Mouse (Mus musculus) MEL (cell line): ENCODE results near the gene Tcirg1. TPM values are rescaled to one million over a fixed set of nuclear protein-coding genes. Genes with fewer than 3 reads are reported as not detected.

ENCODE experiments used
- DNase-seq: peaks from one replicate; pipeline ENCODE4 v3.0.0; 2011; ENCODE audit warnings: low read depth, low spot score
- H3K27ac ChIP-seq: 2 replicates; pipeline ENCODE4 v1.5.1; 2012; ENCODE audit warnings: low read depth, mild to moderate bottlenecking, control low read depth, low read length, moderate library complexity; ENCODE audit not compliant: control insufficient read depth
- H3K27me3 ChIP-seq, 2 experiments: fragments of 150-350 bp in 1 of 2; sonication (generic) in 1 of 2; 2 replicates each; pipeline ENCODE4 v1.6.1; 2012; ENCODE audit warnings: low read length in 2 of 2, mild to moderate bottlenecking in 2 of 2, improper control_type of control experiment in 1 of 2, moderate library complexity in 1 of 2; ENCODE audit not compliant: insufficient read depth in 2 of 2, control insufficient read depth in 1 of 2
- H3K36me3 ChIP-seq, 2 experiments: 2 replicates each; pipeline ENCODE4 v1.6.1; 2012 to 2014; ENCODE audit warnings: low read length in 2 of 2, improper control_type of control experiment in 1 of 2, inconsistent platforms in 1 of 2, mild to moderate bottlenecking in 1 of 2; ENCODE audit not compliant: insufficient read depth in 2 of 2, control insufficient read depth in 1 of 2
- H3K4me1 ChIP-seq, 2 experiments: fragments of 150-350 bp in 1 of 2; sonication (generic) in 1 of 2; 2 replicates each; pipeline ENCODE4 v1.6.1; 2012; ENCODE audit warnings: low read length in 2 of 2, improper control_type of control experiment in 1 of 2, mild to moderate bottlenecking in 1 of 2; ENCODE audit not compliant: insufficient read depth in 2 of 2, control insufficient read depth in 1 of 2
- H3K4me3 ChIP-seq, 2 experiments: fragments of 150-350 bp in 1 of 2; sonication (generic) in 1 of 2; 2 replicates each; pipeline ENCODE4 v1.5.1; 2012; ENCODE audit warnings: low read depth in 2 of 2, low read length in 2 of 2, mild to moderate bottlenecking in 2 of 2, moderate library complexity in 2 of 2, control low read depth in 1 of 2, improper control_type of control experiment in 1 of 2; ENCODE audit not compliant: control insufficient read depth in 1 of 2, insufficient read depth in 1 of 2
- H3K79me2 ChIP-seq: 2 replicates; pipeline ENCODE4 v1.6.1; 2012; ENCODE audit warnings: mild to moderate bottlenecking, low read length, moderate library complexity; ENCODE audit not compliant: control insufficient read depth, poor library complexity, insufficient read depth
- H3K9ac ChIP-seq: 2 replicates; pipeline ENCODE4 v1.6.1; 2012; ENCODE audit warnings: low read depth, mild to moderate bottlenecking, control low read depth, low read length, moderate library complexity; ENCODE audit not compliant: control insufficient read depth, poor library complexity, severe bottlenecking
- H3K9me3 ChIP-seq: fragments of 150-350 bp; sonication (generic); replicated peaks from 2 replicates; pipeline ENCODE4 v1.6.1; 2012; ENCODE audit warnings: mild to moderate bottlenecking, low read length, improper control_type of control experiment, moderate library complexity; ENCODE audit not compliant: insufficient read depth
- BHLHE40 ChIP-seq: IDR thresholded peaks from 2 replicates; pipeline ENCODE4 v1.6.1; 2012; ENCODE audit warnings: low read depth, mild to moderate bottlenecking, inconsistent platforms, low read length, improper control_type of control experiment, borderline replicate concordance
- CHD1 ChIP-seq: IDR thresholded peaks from 2 replicates; pipeline ENCODE4 v1.6.1; 2012; ENCODE audit warnings: low read depth, mild to moderate bottlenecking, inconsistent platforms, low read length, improper control_type of control experiment
- E2F4 ChIP-seq: IDR thresholded peaks from 2 replicates; pipeline ENCODE4 v1.6.1; 2011; ENCODE audit warnings: low read depth, low read length, improper control_type of control experiment, borderline replicate concordance
- ELF1 ChIP-seq: IDR thresholded peaks from 2 replicates; pipeline ENCODE4 v1.6.1; 2014; ENCODE audit warnings: low read depth, mild to moderate bottlenecking, inconsistent platforms, low read length, improper control_type of control experiment, moderate library complexity
- ETS1 ChIP-seq: IDR thresholded peaks from 2 replicates; pipeline ENCODE4 v1.6.1; 2012; ENCODE audit warnings: low read depth, mild to moderate bottlenecking, inconsistent platforms, low read length, improper control_type of control experiment, moderate library complexity
- GABPA ChIP-seq: IDR thresholded peaks from 2 replicates; pipeline ENCODE4 v1.6.1; 2012; ENCODE audit warnings: low read depth, mild to moderate bottlenecking, inconsistent platforms, low read length, improper control_type of control experiment, moderate library complexity
- GATA1 ChIP-seq: IDR thresholded peaks from 2 replicates; pipeline ENCODE4 v1.6.1; 2011; ENCODE audit warnings: low read depth, low read length, improper control_type of control experiment
- HCFC1 ChIP-seq: IDR thresholded peaks from 2 replicates; pipeline ENCODE4 v1.6.1; 2012; ENCODE audit warnings: low read depth, mild to moderate bottlenecking, inconsistent platforms, low read length, improper control_type of control experiment, moderate library complexity
- JUND ChIP-seq: IDR thresholded peaks from 2 replicates; pipeline ENCODE4 v1.6.1; 2011; ENCODE audit warnings: low read depth, mild to moderate bottlenecking, improper control_type of control experiment, low read length
- MAZ ChIP-seq: IDR thresholded peaks from 2 replicates; pipeline ENCODE4 v1.6.1; 2012; ENCODE audit warnings: low read depth, mild to moderate bottlenecking, inconsistent platforms, low read length, improper control_type of control experiment
- MYB ChIP-seq: IDR thresholded peaks from 2 replicates; pipeline ENCODE4 v1.6.1; 2011; ENCODE audit warnings: mild to moderate bottlenecking, low read depth, low read length, improper control_type of control experiment
- NELFE ChIP-seq: IDR thresholded peaks from 2 replicates; pipeline ENCODE4 v1.6.1; 2011; ENCODE audit warnings: low read depth, low read length, improper control_type of control experiment
- POLR2A ChIP-seq, 2 experiments: IDR thresholded peaks; 2 replicates each; pipeline ENCODE4 v1.6.1; 2011 to 2012; ENCODE audit warnings: low read length in 2 of 2, mild to moderate bottlenecking in 2 of 2, control low read depth in 1 of 2, improper control_type of control experiment in 1 of 2, low read depth in 1 of 2, moderate library complexity in 1 of 2; ENCODE audit not compliant: control insufficient read depth in 1 of 2, insufficient read depth in 1 of 2, poor library complexity in 1 of 2
- RAD21 ChIP-seq: IDR thresholded peaks from 2 replicates; pipeline ENCODE4 v1.6.1; 2011; ENCODE audit warnings: mild to moderate bottlenecking, low read depth, low read length, improper control_type of control experiment
- RCOR1 ChIP-seq: IDR thresholded peaks from 2 replicates; pipeline ENCODE4 v1.6.1; 2012; ENCODE audit warnings: low read depth, mild to moderate bottlenecking, inconsistent platforms, low read length, improper control_type of control experiment
- SIN3A ChIP-seq: IDR thresholded peaks from 2 replicates; pipeline ENCODE4 v1.6.1; 2012; ENCODE audit warnings: low read length, improper control_type of control experiment, inconsistent platforms
- SMC3 ChIP-seq: IDR thresholded peaks from 2 replicates; pipeline ENCODE4 v1.6.1; 2011; ENCODE audit warnings: low read depth, low read length, improper control_type of control experiment
- TCF12 ChIP-seq: IDR thresholded peaks from 2 replicates; pipeline ENCODE4 v1.6.1; 2014; ENCODE audit warnings: low read depth, mild to moderate bottlenecking, inconsistent platforms, low read length, improper control_type of control experiment, moderate library complexity
- UBTF ChIP-seq: IDR thresholded peaks from 2 replicates; pipeline ENCODE4 v1.6.1; 2012; ENCODE audit warnings: low read depth, mild to moderate bottlenecking, inconsistent platforms, low read length, improper control_type of control experiment, moderate library complexity, borderline replicate concordance; ENCODE audit not compliant: insufficient read depth
- USF2 ChIP-seq, 2 experiments: IDR thresholded peaks; 2 replicates each; pipeline ENCODE4 v1.6.1; 2011 to 2012; ENCODE audit warnings: improper control_type of control experiment in 2 of 2, low read length in 2 of 2, borderline replicate concordance in 1 of 2, inconsistent platforms in 1 of 2, low read depth in 1 of 2, mild to moderate bottlenecking in 1 of 2; ENCODE audit not compliant: insufficient read depth in 1 of 2
- ZKSCAN1 ChIP-seq: IDR thresholded peaks from 2 replicates; pipeline ENCODE4 v1.6.1; 2012; ENCODE audit warnings: low read depth, mild to moderate bottlenecking, inconsistent platforms, low read length, improper control_type of control experiment, moderate library complexity
- ZMIZ1 ChIP-seq: IDR thresholded peaks from 2 replicates; pipeline ENCODE4 v1.6.1; 2012; ENCODE audit warnings: low read depth, mild to moderate bottlenecking, inconsistent platforms, low read length, improper control_type of control experiment, moderate library complexity
- ZNF384 ChIP-seq: IDR thresholded peaks from 2 replicates; pipeline ENCODE4 v1.6.1; 2012; ENCODE audit warnings: low read depth, mild to moderate bottlenecking, inconsistent platforms, low read length, improper control_type of control experiment
- polyA plus RNA-seq, 2 experiments: library from polyadenylated mRNA; stranded (reverse) in 1 of 2; unstranded in 1 of 2; fragments of >175 nt in 1 of 2; fragments of >200 nt in 1 of 2; gene quantifications; 2 replicates each; pipeline versions ENCODE4 v1.2.1 to v1.2.4; 2012; ENCODE audit warnings: low replicate concordance in 2 of 2, low read depth in 1 of 2; ENCODE audit not compliant: insufficient read length in 2 of 2, insufficient read depth in 1 of 2, missing spikeins in 1 of 2
- total RNA-seq: library from RNA; depleted of rRNA; stranded (reverse); fragments of 300-350 nt; gene quantifications from 2 replicates; pipeline ENCODE4 v1.2.3, GENCODE M21; 2012

The Tcirg1 gene
- total and polyA plus RNA-seq, 3 experiments = 21.4 to 32.6 TPM; not detected in 1

- no peaks in the 10 kb centered on the region for H3K27me3 ChIP-seq
- H3K79me2 ChIP-seq = no peaks in the 10 kb centered on the region
- no peaks in the 10 kb centered on the region for H3K4me1 ChIP-seq
- no peaks in the 10 kb centered on the region for H3K9me3 ChIP-seq
- H3K9ac ChIP-seq = no peak overlapping the region
- no peak for DNase-seq
- no peak overlapping the region for H3K4me3 ChIP-seq
- no peaks in the 10 kb centered on the region for H3K36me3 ChIP-seq
- H3K27ac ChIP-seq = no peak overlapping the region
- TF ChIP-seq ZKSCAN1 (no peak), USF2 (IDR thresholded peaks at IDR 0.05; ENCODE audit: borderline replicate concordance in 1 of 2, insufficient read depth in 1 of 2, low read depth in 1 of 2, low read length in 2 of 2) (no peak), SIN3A (no peak), RAD21 (no peak), MAZ (no peak), HCFC1 (no peak), NELFE (no peak), ELF1 (no peak), UBTF (no peak)
These were observed 34.6 kb downstream of the Tcirg1 start for GRCm38 (mm10) chr19:3872373-3872772.

- no peak overlapping the region for H3K4me3 ChIP-seq
- no peaks in the 10 kb centered on the region for H3K9me3 ChIP-seq
- TF ChIP-seq ETS1 (no peak), RCOR1 (no peak), NELFE (no peak), MYB (no peak), CHD1 (no peak), SMC3 (no peak), ZNF384 (no peak), GATA1 (no peak), POLR2A (IDR thresholded peaks at IDR 0.05; ENCODE audit: control insufficient read depth in 1 of 2, insufficient read depth in 1 of 2, low read depth in 1 of 2, low read length in 2 of 2, poor library complexity in 1 of 2) (no peak), GABPA (no peak), JUND (no peak), BHLHE40 (no peak), E2F4 (no peak), TCF12 (no peak), ZMIZ1 (no peak)
- H3K9ac ChIP-seq = no peak overlapping the region
- H3K27ac ChIP-seq = no peak overlapping the region
- no peaks in the 10 kb centered on the region for H3K79me2 ChIP-seq
- no peak for DNase-seq
- H3K36me3 ChIP-seq = no peaks in the 10 kb centered on the region
- no peaks in the 10 kb centered on the region for H3K27me3 ChIP-seq
- no peaks in the 10 kb centered on the region for H3K4me1 ChIP-seq
These were observed 35.5 kb downstream of the Tcirg1 start for GRCm38 (mm10) chr19:3871468-3871867.
